Mouse (Mus musculus): Measurements from ENCODE around the gene Tcp1. TPM values are rescaled to one million over a fixed set of nuclear protein-coding genes. Genes with fewer than 3 reads are reported as not detected.

The Tcp1 gene
- polyA plus RNA-seq (2015; fragmentation: Nextera tagmentation; extraction: Ambion mirVana) = 304 and 328 TPM in 2 replicates

DNA sequence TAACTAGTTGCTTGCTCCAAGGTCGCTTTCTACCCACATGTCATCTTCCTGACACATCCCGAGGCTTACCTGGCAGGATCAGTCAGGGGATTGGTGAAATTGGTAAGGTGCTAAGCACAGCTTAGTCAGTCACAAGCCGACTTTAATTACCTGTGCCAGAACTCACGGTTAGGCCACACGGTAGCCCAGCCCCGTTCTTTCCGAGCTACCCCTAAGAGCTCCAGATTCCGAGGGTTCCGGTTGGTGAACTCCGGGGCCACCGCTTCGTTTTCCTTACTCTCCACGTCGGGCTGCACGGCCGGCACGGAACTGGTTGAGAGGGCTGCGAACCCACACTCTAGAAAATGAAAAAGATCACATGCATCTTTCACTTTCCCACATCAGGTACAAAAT lies at the start of gene Tcp1:
Tcp1 (plus strand) TSS at position 214 of the 393 bp plus-strand sequence.
- TF ChIP-seq CTCF (IDR thresholded peaks at IDR 0.05; ENCODE audit: low read depth) = no peak

GRCm38 (mm10) chr17:12866853-12867252 lies 48.6 kb upstream of the Tcp1 start:
- H3K27me3 ChIP-seq (ENCODE audit: insufficient read depth, low read length) = no peaks in the 10 kb centered on the region
- DNase-seq (ENCODE audit: low spot score) = no peak
- no peak overlapping the region for H3K9ac ChIP-seq (ENCODE audit: low read depth, low read length)
- no peak for TF ChIP-seq CTCF (IDR thresholded peaks at IDR 0.05; ENCODE audit: low read depth)
- no peaks in the 10 kb centered on the region for H3K9me3 ChIP-seq (replicated peaks; ENCODE audit: low read length)
- H3K4me3 ChIP-seq (replicated peaks; ENCODE audit: low read depth, low read length) = no peak overlapping the region
- H3K27ac ChIP-seq = no peak overlapping the region
- no peaks in the 10 kb centered on the region for H3K4me1 ChIP-seq (replicated peaks; ENCODE audit: insufficient read depth, low read length)
- no peak overlapping the region for H3K4me2 ChIP-seq (ENCODE audit: low read length)
- H3K36me3 ChIP-seq (ENCODE audit: insufficient read depth, low read length) = no peaks in the 10 kb centered on the region
- WGBS = 83% methylated on average over 10 of the region's 10 CpGs
- ATAC-seq (replicated peaks; ENCODE audit: low FRiP score, low read depth) = no peak

More for the DNA sequence above, at the start of gene Tcp1:
- Histone ChIP-seq H3K4me1 (replicated peaks; ENCODE audit: insufficient read depth, low read length) (no peaks in the 10 kb centered on the region; the same call in 1 of the 2 replicates), H3K4me2 (ENCODE audit: low read length) (peak within 1 kb of the TSS; percentile 83), H3K9ac (ENCODE audit: low read depth, low read length) (peak within 1 kb of the TSS; percentile 99), H3K36me3 (ENCODE audit: insufficient read depth, low read length) (peaks cover 41% of the 10 kb centered on the region), H3K4me3 (replicated peaks; ENCODE audit: low read depth, low read length) (peak within 1 kb of the TSS; percentile 95), H3K27ac (peak within 1 kb of the TSS; percentile 97), H3K27me3 (ENCODE audit: insufficient read depth, low read length) (no peaks in the 10 kb centered on the region), H3K9me3 (replicated peaks; ENCODE audit: low read length) (no peaks in the 10 kb centered on the region)
- WGBS = under 1% methylated on average over 18 of the region's 18 CpGs
- peak; percentile 25 for DNase-seq (ENCODE audit: low spot score)
- ATAC-seq (replicated peaks; ENCODE audit: low FRiP score, low read depth) = 0 out of 2 replicates have a peak, but pooled peaks have one; percentile 2

GRCm38 (mm10) chr17:12868043-12868442 lies 47.5 kb upstream of the Tcp1 start, which contains the start of gene Mas1:
Gene Mas1 (minus strand): TSS chr17:12868143.
- TF ChIP-seq CTCF (IDR thresholded peaks at IDR 0.05; ENCODE audit: low read depth) = no peak
- H3K36me3 ChIP-seq (ENCODE audit: insufficient read depth, low read length) = no peaks in the 10 kb centered on the region
- H3K27ac ChIP-seq = no peak within 1 kb of the TSS
- 46% methylated on average over 2 of the region's 2 CpGs for WGBS
- H3K4me1 ChIP-seq (replicated peaks; ENCODE audit: insufficient read depth, low read length) = no peaks in the 10 kb centered on the region
- H3K9ac ChIP-seq (ENCODE audit: low read depth, low read length) = no peak within 1 kb of the TSS
- H3K27me3 ChIP-seq (ENCODE audit: insufficient read depth, low read length) = no peaks in the 10 kb centered on the region
- DNase-seq (ENCODE audit: low spot score) = no peak
- H3K4me2 ChIP-seq (ENCODE audit: low read length) = no peak within 1 kb of the TSS
- H3K4me3 ChIP-seq (replicated peaks; ENCODE audit: low read depth, low read length) = no peak within 1 kb of the TSS
- no peak for ATAC-seq (replicated peaks; ENCODE audit: low FRiP score, low read depth)
- no peaks in the 10 kb centered on the region for H3K9me3 ChIP-seq (replicated peaks; ENCODE audit: low read length)

DNA sequence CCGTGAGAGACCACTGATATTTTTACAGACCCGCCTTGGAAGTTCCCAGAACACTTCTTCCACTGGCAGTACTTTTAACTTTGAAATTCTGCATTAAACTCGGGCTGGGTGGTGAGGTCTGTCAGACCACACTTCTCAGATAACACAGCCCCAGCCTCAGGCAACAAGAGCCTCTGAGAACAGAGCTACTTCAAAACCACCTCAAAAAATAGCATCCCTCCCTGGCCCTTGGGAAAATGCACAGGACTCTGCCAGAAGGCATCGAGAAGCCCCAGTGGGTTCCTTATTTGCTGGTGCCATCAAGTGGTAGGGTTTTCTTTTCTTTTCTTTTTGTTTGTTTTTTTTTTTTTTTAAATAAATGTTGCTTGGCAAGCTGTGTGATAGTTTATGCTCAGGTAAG lies 46.9 kb upstream of the Tcp1 start:
- TF ChIP-seq CTCF (IDR thresholded peaks at IDR 0.05; ENCODE audit: low read depth) = peak; percentile 14; the same call in 1 of the 2 replicates

GRCm38 (mm10) chr17:12872275-12873028 lies 43.0 kb upstream of the Tcp1 start:
- H3K36me3 ChIP-seq (ENCODE audit: insufficient read depth, low read length) = no peaks in the 10 kb centered on the region
- no peaks in the 10 kb centered on the region for H3K27me3 ChIP-seq (ENCODE audit: insufficient read depth, low read length)
- no peak overlapping the region for H3K4me2 ChIP-seq (ENCODE audit: low read length)
- no peak overlapping the region for H3K27ac ChIP-seq
- 48% methylated on average over 16 of the region's 16 CpGs for WGBS
- H3K4me3 ChIP-seq (replicated peaks; ENCODE audit: low read depth, low read length) = no peak overlapping the region
- TF ChIP-seq CTCF (IDR thresholded peaks at IDR 0.05; ENCODE audit: low read depth) = no peak
- H3K9ac ChIP-seq (ENCODE audit: low read depth, low read length) = no peak overlapping the region
- DNase-seq (ENCODE audit: low spot score) (no peak), ATAC-seq (replicated peaks; ENCODE audit: low FRiP score, low read depth) (no peak)
- no peaks in the 10 kb centered on the region for H3K4me1 ChIP-seq (replicated peaks; ENCODE audit: insufficient read depth, low read length)
- H3K9me3 ChIP-seq (replicated peaks; ENCODE audit: low read length) = no peaks in the 10 kb centered on the region

More for the DNA sequence above, 46.9 kb upstream of the Tcp1 start:
- H3K4me2 ChIP-seq (ENCODE audit: low read length) = no peak overlapping the region
- H3K36me3 ChIP-seq (ENCODE audit: insufficient read depth, low read length) = no peaks in the 10 kb centered on the region
- ATAC-seq (replicated peaks; ENCODE audit: low FRiP score, low read depth) (no peak), DNase-seq (ENCODE audit: low spot score) (no peak)
- 18% methylated on average over 4 of the region's 4 CpGs for WGBS
- no peak overlapping the region for H3K9ac ChIP-seq (ENCODE audit: low read depth, low read length)
- H3K9me3 ChIP-seq (replicated peaks; ENCODE audit: low read length) = no peaks in the 10 kb centered on the region
- H3K4me1 ChIP-seq (replicated peaks; ENCODE audit: insufficient read depth, low read length) = no peaks in the 10 kb centered on the region
- H3K4me3 ChIP-seq (replicated peaks; ENCODE audit: low read depth, low read length) = no peak overlapping the region
- no peak overlapping the region for H3K27ac ChIP-seq
- no peaks in the 10 kb centered on the region for H3K27me3 ChIP-seq (ENCODE audit: insufficient read depth, low read length)

GRCm38 (mm10) chr17:12875734-12876133 lies 39.8 kb upstream of the Tcp1 start, which contains the start of gene Mrgprh:
Gene Mrgprh (plus strand): TSS chr17:12876034.
- no peaks in the 10 kb centered on the region for H3K9me3 ChIP-seq (replicated peaks; ENCODE audit: low read length)
- no peak for TF ChIP-seq CTCF (IDR thresholded peaks at IDR 0.05; ENCODE audit: low read depth)
- H3K4me1 ChIP-seq (replicated peaks; ENCODE audit: insufficient read depth, low read length) = no peaks in the 10 kb centered on the region
- 79% methylated on average over 5 of the region's 5 CpGs for WGBS
- DNase-seq (ENCODE audit: low spot score) = no peak
- H3K4me2 ChIP-seq (ENCODE audit: low read length) = no peak within 1 kb of the TSS
- ATAC-seq (replicated peaks; ENCODE audit: low FRiP score, low read depth) = no peak
- no peaks in the 10 kb centered on the region for H3K27me3 ChIP-seq (ENCODE audit: insufficient read depth, low read length)
- no peak within 1 kb of the TSS for H3K27ac ChIP-seq
- H3K36me3 ChIP-seq (ENCODE audit: insufficient read depth, low read length) = no peaks in the 10 kb centered on the region
- H3K4me3 ChIP-seq (replicated peaks; ENCODE audit: low read depth, low read length) = no peak within 1 kb of the TSS
- no peak within 1 kb of the TSS for H3K9ac ChIP-seq (ENCODE audit: low read depth, low read length)

Measured in kidney, postnatal 0 days (tissue).